Mouse (Mus musculus): Measurements from ENCODE around the gene Rarg. TPM values are rescaled to one million over a fixed set of nuclear protein-coding genes. Genes with fewer than 3 reads are reported as not detected.
A peak's percentile ranks its signal among the peaks of the same experiment; 100 is the strongest.

Rarg gene
- polyA plus RNA-seq, 1 experiment from 2014 or later = 118 TPM

DNA sequence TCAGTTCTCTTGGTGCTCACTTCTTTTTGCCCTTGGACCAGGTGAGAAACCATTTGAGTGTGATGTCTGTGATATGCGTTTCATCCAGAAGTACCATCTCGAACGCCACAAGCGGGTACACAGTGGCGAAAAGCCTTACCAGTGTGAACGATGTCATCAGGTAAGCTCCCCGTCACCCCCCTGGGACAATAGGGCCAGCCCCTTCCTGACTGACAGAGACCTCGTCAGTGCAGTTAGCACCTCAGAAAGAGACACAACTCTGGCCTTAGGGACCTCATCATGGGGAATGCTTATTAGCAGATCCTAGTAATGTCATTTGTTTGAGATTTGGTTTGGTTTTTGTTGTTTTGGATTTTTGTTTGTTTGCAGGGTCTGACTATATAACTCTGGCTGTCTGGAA, 48.2 kb downstream of the Rarg start:
- WGBS = 88% methylated on average over 8 of the region's 8 CpGs

DNA sequence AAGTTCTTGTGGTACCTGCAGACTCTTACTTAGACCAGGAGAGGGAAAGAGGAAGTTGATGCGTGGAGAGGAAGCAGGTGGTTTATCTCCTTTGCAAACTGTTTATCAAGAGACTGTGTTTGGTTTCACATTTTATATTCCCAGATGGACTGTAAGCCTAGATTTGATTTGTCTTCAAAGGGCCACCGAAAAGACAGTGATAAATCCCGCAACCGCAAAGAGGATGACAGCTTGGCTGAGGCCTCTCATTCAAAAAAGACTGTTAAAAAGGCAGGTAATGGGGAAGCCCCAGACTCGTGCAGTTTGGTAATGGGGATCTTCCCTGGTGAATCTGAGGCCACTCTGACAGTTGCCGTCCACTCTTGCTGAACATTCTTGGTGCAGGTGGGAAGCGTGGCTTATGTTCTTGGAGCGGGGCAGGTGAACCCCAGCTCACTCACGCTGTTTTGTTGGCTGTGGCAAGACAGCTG, 49.2 kb downstream of the Rarg start:
- Histone ChIP-seq H3K4me3 (ENCODE audit: low read depth, low read length) (no peak overlapping the region), H3K9ac (ENCODE audit: low read length) (0 out of 2 replicates have a peak overlapping the region, but pooled peaks have one; percentile 4), H3K4me2 (ENCODE audit: low read depth, severe bottlenecking) (no peak overlapping the region), H3K4me1 (ENCODE audit: control insufficient read depth, insufficient read depth, low read length) (peaks cover 13% of the 10 kb centered on the region), H3K27ac (replicated peaks; ENCODE audit: low read depth, low read length) (no peak overlapping the region), H3K36me3 (ENCODE audit: control insufficient read depth, insufficient read depth, low read length) (peaks cover 21% of the 10 kb centered on the region; the same call in 1 of the 2 replicates), H3K9me3 (ENCODE audit: control insufficient read depth, low read length) (no peaks in the 10 kb centered on the region), H3K27me3 (ENCODE audit: control insufficient read depth, insufficient read depth, low read length) (no peaks in the 10 kb centered on the region)
- WGBS = 86% methylated on average over 9 of the region's 9 CpGs
- no peak for DNase-seq (ENCODE audit: low spot score)
- no peak for ATAC-seq (ENCODE audit: insufficient number of reproducible peaks, low FRiP score, low TSS enrichment, low read depth)

More for the DNA sequence above, 48.2 kb downstream of the Rarg start:
- DNase-seq (ENCODE audit: low spot score) (no peak), ATAC-seq (ENCODE audit: insufficient number of reproducible peaks, low FRiP score, low TSS enrichment, low read depth) (no peak)
- peaks cover 13% of the 10 kb centered on the region for H3K4me1 ChIP-seq (ENCODE audit: control insufficient read depth, insufficient read depth, low read length)
- no peaks in the 10 kb centered on the region for H3K27me3 ChIP-seq (ENCODE audit: control insufficient read depth, insufficient read depth, low read length)
- no peak overlapping the region for H3K27ac ChIP-seq (replicated peaks; ENCODE audit: low read depth, low read length)
- no peak overlapping the region for H3K4me3 ChIP-seq (ENCODE audit: low read depth, low read length)
- H3K4me2 ChIP-seq (ENCODE audit: low read depth, severe bottlenecking) = no peak overlapping the region
- H3K36me3 ChIP-seq (ENCODE audit: control insufficient read depth, insufficient read depth, low read length) = peaks cover 27% of the 10 kb centered on the region; the same call in 1 of the 2 replicates
- no peak overlapping the region for H3K9ac ChIP-seq (ENCODE audit: low read length)
- H3K9me3 ChIP-seq (ENCODE audit: control insufficient read depth, low read length) = no peaks in the 10 kb centered on the region

- Histone ChIP-seq H3K9ac (ENCODE audit: low read length) (no peak overlapping the region), H3K4me1 (ENCODE audit: control insufficient read depth, insufficient read depth, low read length) (peaks cover 14% of the 10 kb centered on the region), H3K4me3 (ENCODE audit: low read depth, low read length) (no peak overlapping the region), H3K36me3 (ENCODE audit: control insufficient read depth, insufficient read depth, low read length) (peaks cover 16% of the 10 kb centered on the region; the same call in 1 of the 2 replicates), H3K4me2 (ENCODE audit: low read depth, severe bottlenecking) (no peak overlapping the region), H3K27me3 (ENCODE audit: control insufficient read depth, insufficient read depth, low read length) (no peaks in the 10 kb centered on the region), H3K9me3 (ENCODE audit: control insufficient read depth, low read length) (no peaks in the 10 kb centered on the region), H3K27ac (replicated peaks; ENCODE audit: low read depth, low read length) (no peak overlapping the region)
- DNase-seq (ENCODE audit: low spot score) = no peak
- WGBS = 90% methylated on average over 3 of the region's 3 CpGs
- ATAC-seq (ENCODE audit: insufficient number of reproducible peaks, low FRiP score, low TSS enrichment, low read depth) = no peak
These were observed 50.0 kb downstream of the Rarg start for GRCm38 (mm10) chr15:102207351-102207750.

GRCm38 (mm10) chr15:102205779-102206178, 51.5 kb downstream of the Rarg start:
- Histone ChIP-seq H3K9me3 (ENCODE audit: control insufficient read depth, low read length) (no peaks in the 10 kb centered on the region), H3K36me3 (ENCODE audit: control insufficient read depth, insufficient read depth, low read length) (peaks cover 14% of the 10 kb centered on the region; the same call in 1 of the 2 replicates), H3K27ac (replicated peaks; ENCODE audit: low read depth, low read length) (no peak overlapping the region), H3K4me2 (ENCODE audit: low read depth, severe bottlenecking) (peak overlapping the region; percentile 46; the same call in 1 of the 2 replicates), H3K4me3 (ENCODE audit: low read depth, low read length) (no peak overlapping the region), H3K27me3 (ENCODE audit: control insufficient read depth, insufficient read depth, low read length) (no peaks in the 10 kb centered on the region), H3K4me1 (ENCODE audit: control insufficient read depth, insufficient read depth, low read length) (peaks cover 16% of the 10 kb centered on the region), H3K9ac (ENCODE audit: low read length) (peak overlapping the region; percentile 45; the same call in 1 of the 2 replicates)
- no peak for ATAC-seq (ENCODE audit: insufficient number of reproducible peaks, low FRiP score, low TSS enrichment, low read depth)
- DNase-seq (ENCODE audit: low spot score) = no peak
- 85% methylated on average over 8 of the region's 8 CpGs for WGBS

DNA sequence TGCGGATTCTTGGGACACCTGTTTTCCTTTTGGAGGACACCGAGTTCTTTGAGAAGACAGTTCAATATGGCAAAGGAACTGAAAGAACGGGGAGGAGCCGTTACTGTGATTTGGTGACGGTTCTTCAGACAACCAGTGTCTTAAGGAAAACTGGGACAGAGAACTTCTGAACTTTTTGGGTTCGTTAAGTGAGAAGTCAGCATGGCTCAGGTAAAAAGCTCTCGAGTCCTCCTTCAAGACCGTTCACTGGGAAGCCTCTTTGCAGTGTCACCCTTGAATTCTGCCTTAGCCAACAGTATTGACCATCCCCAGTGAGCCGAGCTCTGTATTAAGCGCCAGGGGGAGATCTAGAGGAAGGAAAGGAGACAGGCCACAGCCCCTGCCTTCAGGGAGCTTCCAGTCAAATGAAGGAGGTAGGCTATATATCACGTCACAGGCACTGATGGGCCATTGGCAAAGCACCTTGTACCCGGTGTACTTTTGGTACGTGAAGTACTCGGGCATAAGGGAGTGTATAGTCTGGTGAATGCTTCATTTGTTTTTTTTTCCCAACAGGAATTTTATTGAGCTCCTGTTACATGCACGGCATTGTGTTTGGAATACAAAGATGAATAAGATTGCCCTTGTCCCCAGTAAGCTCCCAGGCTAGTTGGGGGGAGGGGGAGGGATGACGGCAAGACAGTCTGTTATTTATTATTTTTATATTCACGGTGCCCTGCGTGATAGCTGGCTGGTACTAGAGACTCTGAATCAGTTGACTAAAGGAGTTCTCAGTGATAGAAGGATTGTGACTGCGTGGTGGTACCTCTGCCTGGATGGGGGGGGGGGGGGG, 52.4 kb downstream of the Rarg start, which contains the start of gene Csad:
Gene Csad, minus strand, starts transcription at position 51 of the 832 bp plus-strand sequence.
- Histone ChIP-seq H3K4me2 (ENCODE audit: low read depth, severe bottlenecking) (peak within 1 kb of the TSS; percentile 46), H3K4me1 (ENCODE audit: control insufficient read depth, insufficient read depth, low read length) (peaks cover 16% of the 10 kb centered on the region), H3K27ac (replicated peaks; ENCODE audit: low read depth, low read length) (peak within 1 kb of the TSS; percentile 99), H3K9me3 (ENCODE audit: control insufficient read depth, low read length) (no peaks in the 10 kb centered on the region), H3K27me3 (ENCODE audit: control insufficient read depth, insufficient read depth, low read length) (no peaks in the 10 kb centered on the region), H3K9ac (ENCODE audit: low read length) (peak within 1 kb of the TSS; percentile 86), H3K4me3 (ENCODE audit: low read depth, low read length) (peak within 1 kb of the TSS; percentile 79), H3K36me3 (ENCODE audit: control insufficient read depth, insufficient read depth, low read length) (peaks cover 14% of the 10 kb centered on the region; the same call in 1 of the 2 replicates)
- DNase-seq (ENCODE audit: low spot score) (no peak), ATAC-seq (ENCODE audit: insufficient number of reproducible peaks, low FRiP score, low TSS enrichment, low read depth) (no peak)
- 68% methylated on average over 19 of the region's 19 CpGs for WGBS

- ATAC-seq (ENCODE audit: insufficient number of reproducible peaks, low FRiP score, low TSS enrichment, low read depth) = peak; percentile 27; the same call in 1 of the 2 replicates
- no peaks in the 10 kb centered on the region for H3K27me3 ChIP-seq (ENCODE audit: control insufficient read depth, insufficient read depth, low read length)
- H3K36me3 ChIP-seq (ENCODE audit: control insufficient read depth, insufficient read depth, low read length) = peaks cover 11% of the 10 kb centered on the region; the same call in 1 of the 2 replicates
- WGBS = 0% methylated on average over 30 of the region's 72 CpGs
- peaks cover 16% of the 10 kb centered on the region for H3K4me1 ChIP-seq (ENCODE audit: control insufficient read depth, insufficient read depth, low read length)
- peak overlapping the region; percentile 79 for H3K4me3 ChIP-seq (ENCODE audit: low read depth, low read length)
- peak overlapping the region; percentile 46 for H3K4me2 ChIP-seq (ENCODE audit: low read depth, severe bottlenecking)
- H3K27ac ChIP-seq (replicated peaks; ENCODE audit: low read depth, low read length) = peak overlapping the region; percentile 99
- no peaks in the 10 kb centered on the region for H3K9me3 ChIP-seq (ENCODE audit: control insufficient read depth, low read length)
- H3K9ac ChIP-seq (ENCODE audit: low read length) = peak overlapping the region; percentile 86
- peak; percentile 77 for DNase-seq (ENCODE audit: low spot score)
These were observed 53.4 kb downstream of the Rarg start for GRCm38 (mm10) chr15:102203835-102204381.

DNA sequence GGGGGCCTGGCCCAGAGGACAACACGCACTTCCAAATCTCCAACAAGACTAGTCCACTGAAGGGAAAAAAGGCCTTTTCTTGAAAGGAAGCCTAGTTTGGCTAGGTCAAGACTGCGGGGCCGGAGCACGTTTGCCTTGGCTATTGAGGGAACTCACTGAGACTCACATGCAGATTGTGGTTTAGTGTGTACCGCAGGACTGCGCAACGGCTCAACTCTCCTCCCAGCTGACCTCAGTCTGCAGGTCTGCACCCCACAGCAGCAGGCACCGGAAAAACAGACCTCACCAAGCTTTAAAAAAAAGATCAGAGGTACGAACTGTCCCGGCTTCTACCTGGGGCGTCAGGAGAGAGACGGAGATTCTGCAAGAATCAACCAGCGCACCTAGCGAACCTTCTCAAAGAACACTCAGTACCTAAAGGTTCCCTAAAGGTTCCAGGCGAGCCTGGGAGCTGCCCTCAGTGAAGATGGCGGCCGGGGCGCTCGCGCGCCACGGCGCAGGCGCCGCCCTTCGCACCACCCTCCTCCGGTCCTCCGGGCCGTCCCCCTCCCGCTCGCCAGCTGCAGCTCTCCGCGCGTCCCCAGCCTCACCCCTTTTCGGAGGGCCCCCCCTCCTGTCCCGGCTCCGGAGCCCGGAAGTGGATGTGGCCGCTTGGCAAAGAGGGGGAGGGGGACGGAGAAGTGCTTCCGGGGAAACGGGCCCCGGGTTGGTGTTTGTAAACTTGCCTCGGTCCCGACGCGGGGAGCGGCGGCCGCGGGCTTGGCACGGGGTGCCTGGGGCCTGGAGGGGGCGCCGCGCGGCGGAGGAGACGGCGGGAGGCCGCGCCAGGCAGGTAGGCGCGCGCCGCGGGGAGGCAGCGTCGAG, 54.1 kb downstream of the Rarg start, which contains the start of gene Zfp740:
Gene Zfp740, plus strand, starts transcription at position 279 of the 864 bp plus-strand sequence.
- peak within 1 kb of the TSS; percentile 46 for H3K4me2 ChIP-seq (ENCODE audit: low read depth, severe bottlenecking)
- H3K4me3 ChIP-seq (ENCODE audit: low read depth, low read length) = peak within 1 kb of the TSS; percentile 79
- ATAC-seq (ENCODE audit: insufficient number of reproducible peaks, low FRiP score, low TSS enrichment, low read depth) (peak; percentile 91), DNase-seq (ENCODE audit: low spot score) (peak; percentile 97)
- WGBS = under 1% methylated on average over 58 of the region's 68 CpGs
- peak within 1 kb of the TSS; percentile 99 for H3K27ac ChIP-seq (replicated peaks; ENCODE audit: low read depth, low read length)
- no peaks in the 10 kb centered on the region for H3K9me3 ChIP-seq (ENCODE audit: control insufficient read depth, low read length)
- H3K9ac ChIP-seq (ENCODE audit: low read length) = peak within 1 kb of the TSS; percentile 86
- H3K27me3 ChIP-seq (ENCODE audit: control insufficient read depth, insufficient read depth, low read length) = no peaks in the 10 kb centered on the region
- H3K36me3 ChIP-seq (ENCODE audit: control insufficient read depth, insufficient read depth, low read length) = peaks cover 8% of the 10 kb centered on the region; the same call in 1 of the 2 replicates
- peaks cover 16% of the 10 kb centered on the region for H3K4me1 ChIP-seq (ENCODE audit: control insufficient read depth, insufficient read depth, low read length)

Measured in limb, embryonic 11.5 days (tissue).